Mouse (Mus musculus) right cerebral cortex, adult 2 months (tissue): ENCODE data around the gene Olfr937.

Experiments used
- DNase-seq, 2 experiments: peaks; one replicate each; pipeline ENCODE4 v3.0.0; 2021 to 2022; ENCODE audit warnings: low spot score in 2 of 2

The Olfr937 gene

GRCm38 (mm10) chr9:39064851-39065250, at the start of gene Olfr937:
TSS of gene Olfr937 (minus strand) at chr9:39064951.
- DNase-seq = no peak

- DNase-seq = no peak
Measured at GRCm38 (mm10) chr9:39078787-39079186, 14.0 kb upstream of the Olfr937 start, which contains the start of gene Olfr938. TSS of gene Olfr938 (minus strand) at chr9:39078887.

- DNase-seq = no peak
Measured at GRCm38 (mm10) chr9:39023277-39023676, 41.5 kb downstream of the Olfr937 start, which contains the start of gene Olfr146. TSS of gene Olfr146 (minus strand) at chr9:39023377.
